Mouse (Mus musculus) spleen, embryonic (tissue): ENCODE data around the gene E130114P18Rik.

ENCODE experiments used
- CTCF ChIA-PET: fragments of 350-600 bp; sonication (Branson Sonifier 250); formaldehyde crosslinking; loops from one replicate; lab custom pipeline; 2022; lab: Charles Lee

Gene E130114P18Rik

DNA sequence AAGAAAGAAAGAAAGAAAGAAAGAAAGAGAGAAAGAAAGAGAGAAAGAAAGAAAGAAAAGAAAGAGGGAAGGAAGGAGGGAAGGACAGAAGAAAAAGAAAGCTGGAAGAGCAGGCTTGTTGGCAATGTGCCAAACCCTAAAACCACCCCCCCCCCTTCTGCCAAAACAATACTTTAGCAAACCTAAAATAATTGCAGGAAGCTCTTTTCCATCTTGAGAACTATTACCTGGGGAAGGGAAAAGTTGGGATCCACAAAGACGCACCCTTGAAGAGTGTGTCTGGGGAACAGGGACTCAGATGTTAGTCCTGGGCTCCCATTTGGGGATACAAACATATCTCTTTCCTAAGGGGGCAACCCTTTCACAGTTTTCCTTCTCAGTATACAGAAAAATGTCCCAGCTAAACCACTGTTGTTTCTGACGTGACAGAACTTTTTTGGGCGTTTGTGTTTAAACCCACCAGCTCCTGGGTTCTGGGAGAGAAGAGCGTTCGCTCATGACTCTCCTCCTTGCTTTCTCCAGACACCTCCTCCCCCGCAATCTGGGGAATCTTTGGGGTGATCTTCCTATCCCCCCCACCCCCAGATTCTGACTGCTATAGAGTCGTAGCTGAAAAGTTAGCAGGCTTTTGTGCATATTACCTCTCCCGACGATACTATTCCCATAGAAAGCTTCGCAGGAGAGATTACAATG, 1.3 kb downstream of the E130114P18Rik start:
- CTCF ChIA-PET = interaction anchor here (0.6 to 0.7 kb wide), 2 partner anchors 17 to 571 kb away, joined by 5 to 7 read pairs; no protein-coding TSS in a partner anchor

DNA sequence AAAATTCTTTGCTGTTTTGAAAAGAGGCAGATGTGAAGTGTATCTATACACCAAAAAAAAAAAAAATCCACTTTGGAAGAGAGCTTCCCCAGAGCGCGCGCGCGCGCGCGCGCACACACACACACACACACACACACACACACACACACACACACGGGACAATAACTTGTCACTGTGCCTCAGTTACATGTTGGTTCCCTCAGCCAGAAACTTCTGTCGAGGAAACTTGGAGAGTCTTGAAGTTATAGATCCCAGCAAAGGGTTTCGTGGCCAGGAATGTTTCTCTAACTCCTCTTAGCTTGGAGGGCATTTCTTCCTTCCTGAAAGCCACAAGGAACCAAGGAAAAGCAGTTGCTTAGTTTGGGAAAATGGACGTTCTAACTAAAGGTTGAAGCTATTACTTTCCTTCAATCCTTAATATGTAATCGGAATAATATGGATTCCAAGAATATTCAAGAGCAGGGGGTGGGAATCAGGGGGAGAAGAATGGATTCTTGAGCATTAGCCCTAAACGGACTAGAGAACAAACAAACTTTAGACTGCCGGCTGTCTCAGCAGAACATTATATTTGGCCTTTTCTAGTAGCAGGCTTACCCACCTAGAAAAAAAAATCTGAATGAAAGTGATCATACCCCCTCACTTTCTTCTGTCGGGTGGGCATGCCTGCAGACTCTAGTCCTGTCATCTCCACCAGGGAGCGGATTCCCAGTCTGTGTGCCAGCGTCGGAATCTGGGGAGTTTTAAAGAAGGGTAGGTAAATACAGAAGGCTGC, 2.2 kb downstream of the E130114P18Rik start:
- CTCF ChIA-PET = interaction anchor here (0.7 kb wide), 1 partner anchor 19 kb away, joined by 10 read pairs; no protein-coding TSS in a partner anchor

DNA sequence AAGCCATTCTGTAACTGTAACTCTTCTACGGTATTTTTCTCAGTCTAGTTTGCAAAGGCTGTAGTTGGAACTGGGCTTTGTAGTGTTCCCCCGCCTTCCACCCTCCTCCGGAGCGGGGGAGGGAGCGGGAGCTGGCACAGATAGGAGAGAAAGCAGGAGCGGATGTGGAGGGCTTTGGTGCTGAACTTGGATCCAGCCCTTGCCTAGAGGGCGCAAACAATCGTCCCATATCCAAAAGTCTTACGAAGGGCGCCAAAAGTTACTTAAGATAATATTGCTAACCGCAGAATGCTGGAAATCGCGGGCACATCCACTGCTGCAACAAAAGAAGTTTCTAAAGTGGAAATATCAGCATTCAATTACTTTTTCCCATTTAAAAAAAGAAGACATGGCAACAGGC, 2.8 kb downstream of the E130114P18Rik start:
- CTCF ChIA-PET = interaction anchor here (0.7 kb wide), 1 partner anchor 18 kb away, joined by 10 read pairs; no protein-coding TSS in a partner anchor

DNA sequence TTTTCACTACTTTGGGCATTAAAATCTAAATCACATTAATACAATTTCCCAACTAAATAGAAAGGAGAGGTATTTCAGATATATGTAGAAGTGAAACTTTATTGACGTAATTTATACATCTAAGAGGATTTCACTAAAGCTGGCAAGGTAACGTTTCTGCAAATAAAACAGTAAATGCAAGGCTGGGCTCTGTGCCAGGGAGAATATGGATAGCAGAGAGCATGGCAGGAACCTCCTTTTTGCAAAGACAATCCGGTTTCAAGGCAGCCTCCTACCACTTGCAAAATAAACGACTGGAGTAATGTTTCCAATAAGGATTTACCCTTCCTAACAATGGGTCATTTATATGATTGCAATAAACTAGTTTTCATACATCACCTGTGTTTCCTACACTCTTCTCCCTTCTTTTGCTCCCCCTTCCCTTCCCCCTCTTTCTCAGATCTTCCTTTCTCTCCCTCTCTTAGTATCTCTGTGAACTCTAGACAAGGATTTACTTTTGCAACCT, 3.4 kb downstream of the E130114P18Rik start:
- CTCF ChIA-PET = no interaction called here

DNA sequence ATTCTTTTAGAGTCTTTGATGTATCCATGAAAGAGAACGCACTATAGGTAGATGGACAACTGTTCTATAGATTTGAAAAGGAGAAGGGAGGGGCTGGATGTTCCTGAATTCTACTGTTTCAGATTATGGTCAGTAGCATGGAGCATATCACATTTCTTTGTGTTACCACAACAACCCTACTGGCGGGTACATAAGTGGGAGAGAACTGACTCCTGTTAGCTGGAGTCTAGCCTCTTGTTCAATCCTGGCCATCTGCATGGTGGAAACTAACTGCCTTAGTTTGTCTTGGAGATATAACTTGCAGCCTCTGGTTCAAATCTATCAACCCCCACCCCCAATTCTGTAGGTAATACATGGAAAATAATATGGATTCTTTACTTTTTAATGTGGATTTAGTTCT, 4.1 kb downstream of the E130114P18Rik start:
- CTCF ChIA-PET = interaction anchor here (0.6 to 2.1 kb wide), 3 partner anchors 22 to 27 kb away, joined by 5 to 11 read pairs (median 9); no protein-coding TSS in a partner anchor

DNA sequence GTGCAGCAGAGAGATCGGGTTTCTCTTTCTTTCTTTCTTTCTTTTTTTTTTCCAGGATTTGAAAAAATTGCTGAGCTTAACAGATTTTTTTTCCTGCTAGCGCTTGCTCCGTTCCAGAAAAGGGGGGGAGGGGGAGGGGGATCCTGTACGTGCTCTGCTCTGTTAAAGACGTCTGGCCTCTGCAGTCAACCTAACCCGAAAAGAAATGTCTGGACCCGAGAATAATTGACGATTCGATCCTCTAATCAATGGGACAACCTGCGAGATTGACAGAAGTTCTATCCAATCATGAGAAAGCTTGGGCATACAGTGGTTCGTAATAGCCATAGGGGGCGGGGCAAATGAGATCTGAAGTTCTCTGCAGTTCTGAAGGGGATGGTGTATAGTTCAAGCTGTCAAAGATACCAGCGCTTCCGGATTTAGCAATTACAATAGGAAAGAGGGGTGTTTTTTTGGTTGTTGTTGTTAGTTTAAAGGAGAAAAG, 4.7 kb downstream of the E130114P18Rik start:
- CTCF ChIA-PET = interaction anchor here (0.6 to 2.1 kb wide), 8 partner anchors 10 to 1183 kb away, joined by 3 to 11 read pairs (median 4); no protein-coding TSS in a partner anchor

DNA sequence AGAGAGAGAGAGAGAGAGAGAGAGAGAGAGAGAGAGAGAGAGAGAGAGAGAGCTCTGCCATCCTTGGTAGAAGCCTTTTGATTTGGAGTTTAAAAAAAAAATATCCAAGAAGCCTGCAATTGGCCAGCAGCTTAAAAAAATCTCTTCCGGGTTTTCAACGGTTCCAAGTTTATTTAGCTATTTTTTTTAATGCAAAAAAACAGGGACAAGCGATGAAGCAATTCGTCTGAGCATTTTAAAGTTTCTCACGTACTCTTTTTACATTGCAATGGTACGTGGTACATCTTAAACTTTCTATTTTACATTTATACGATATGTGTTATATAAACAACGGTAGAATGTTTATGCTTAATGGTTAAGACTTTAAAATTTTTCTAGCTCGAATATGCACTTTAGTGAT, 5.2 kb downstream of the E130114P18Rik start, which contains the start of gene Nfia:
Gene Nfia, plus strand, starts transcription at position 94 of the 400 bp plus-strand sequence.
- CTCF ChIA-PET = interaction anchor here (0.6 to 2.1 kb wide), 7 partner anchors 10 to 1182 kb away, joined by 3 to 11 read pairs (median 3); no protein-coding TSS in a partner anchor

DNA sequence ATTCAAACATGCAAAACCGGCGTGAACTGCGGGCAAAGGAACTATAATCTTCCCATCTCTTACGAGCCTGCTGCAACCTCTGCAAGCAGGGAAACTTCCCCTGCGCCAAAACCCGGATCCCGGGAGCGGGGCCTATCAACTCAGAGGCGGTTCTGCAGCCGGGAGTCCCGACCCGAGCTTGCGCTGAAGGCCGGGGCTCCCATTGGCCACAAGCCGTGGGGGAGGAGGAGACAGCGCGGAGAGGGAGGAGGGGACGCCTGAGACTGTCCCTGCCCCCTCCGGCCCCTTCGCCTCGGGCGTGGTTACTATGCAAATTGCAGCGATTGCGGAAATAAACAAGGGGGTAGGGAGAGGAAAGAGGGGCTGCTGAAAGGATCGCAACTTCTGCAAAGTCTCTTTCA, 5.8 kb downstream of the E130114P18Rik start:
- CTCF ChIA-PET = interaction anchor here (0.9 to 2.1 kb wide), 3 partner anchors 15 to 22 kb away, joined by 3 to 11 read pairs (median 5); no protein-coding TSS in a partner anchor

DNA sequence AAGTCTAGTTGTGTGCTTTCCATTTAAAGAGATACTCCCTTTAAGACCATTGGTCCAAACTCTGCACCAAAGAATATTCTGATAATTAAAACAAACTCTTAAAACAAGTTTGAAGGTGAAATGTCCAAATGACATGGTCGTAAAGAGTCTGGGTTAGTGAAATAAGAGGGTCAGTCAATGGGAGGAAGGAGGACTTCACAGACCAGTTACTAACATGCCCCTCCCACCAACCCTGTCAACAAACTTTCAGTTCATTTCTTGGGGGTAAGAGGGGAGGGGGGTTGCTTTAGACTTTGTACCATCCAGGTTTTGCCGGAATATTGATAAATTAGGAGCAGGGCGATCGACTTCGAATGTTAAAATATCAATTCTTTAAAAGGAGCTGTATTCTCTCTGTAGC, 6.5 kb downstream of the E130114P18Rik start:
- CTCF ChIA-PET = interaction anchor here (2.1 kb wide), 1 partner anchor 20 kb away, joined by 11 read pairs; no protein-coding TSS in a partner anchor

DNA sequence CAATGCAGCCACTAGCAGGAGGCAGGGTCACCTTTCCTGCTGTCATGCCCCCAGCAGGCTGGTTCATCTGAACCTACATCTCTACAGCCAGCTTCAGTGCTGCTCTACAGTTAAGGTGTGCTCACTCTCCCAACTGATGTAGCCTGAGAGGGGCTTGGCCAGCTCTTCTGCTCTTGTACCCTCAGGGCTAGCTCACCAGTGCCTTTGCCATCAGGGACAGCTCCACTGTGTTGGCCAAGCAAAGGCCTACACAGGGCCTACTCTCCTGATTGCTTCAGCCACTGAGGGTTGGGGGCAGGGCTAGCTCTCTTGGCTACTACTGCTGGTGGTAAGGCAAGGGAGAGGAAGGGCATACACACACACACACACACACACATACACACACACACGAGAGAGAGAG, 8.0 kb downstream of the E130114P18Rik start:
- CTCF ChIA-PET = interaction anchor here (0.6 to 1.2 kb wide), 2 partner anchors 18 to 19 kb away, joined by 3 read pairs; no protein-coding TSS in a partner anchor

DNA sequence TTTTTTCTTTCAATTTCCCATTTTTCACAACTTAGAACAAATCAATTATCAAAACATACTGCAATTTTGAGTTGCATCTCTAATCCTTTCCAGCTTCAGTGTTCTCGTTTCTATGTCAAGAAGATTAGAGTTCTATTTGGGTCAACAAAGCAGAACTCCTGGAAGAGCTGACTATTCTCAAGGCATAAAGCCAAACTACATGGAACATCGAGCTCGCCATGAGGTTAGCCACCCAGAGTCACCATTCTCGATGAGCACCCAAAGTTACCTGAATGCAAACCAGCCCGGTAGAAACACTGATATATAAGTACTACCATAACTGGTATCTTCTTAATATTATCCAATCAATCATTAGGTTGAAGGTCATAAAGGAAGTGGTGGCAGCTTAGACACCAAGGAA, 10.4 kb downstream of the E130114P18Rik start:
- CTCF ChIA-PET = no interaction called here

DNA sequence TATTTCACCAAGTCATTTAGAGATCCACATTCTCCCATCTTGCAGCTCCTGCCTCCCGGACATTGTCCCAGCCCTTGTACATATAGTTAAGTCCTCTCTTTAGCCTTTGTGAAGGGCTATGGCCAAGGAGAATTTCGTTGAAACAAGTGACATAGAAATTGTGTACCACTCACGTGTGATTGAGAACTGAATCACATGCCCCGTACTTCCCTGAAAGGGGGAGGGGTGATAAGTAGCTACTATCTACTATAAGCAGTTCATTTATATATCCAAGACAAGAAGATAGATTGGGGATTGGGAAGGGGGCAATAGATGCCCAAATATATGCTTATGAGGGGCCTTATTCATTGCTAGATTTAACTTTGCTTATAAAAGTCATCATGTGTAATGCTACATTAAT, 10.9 kb downstream of the E130114P18Rik start:
- CTCF ChIA-PET = no interaction called here

DNA sequence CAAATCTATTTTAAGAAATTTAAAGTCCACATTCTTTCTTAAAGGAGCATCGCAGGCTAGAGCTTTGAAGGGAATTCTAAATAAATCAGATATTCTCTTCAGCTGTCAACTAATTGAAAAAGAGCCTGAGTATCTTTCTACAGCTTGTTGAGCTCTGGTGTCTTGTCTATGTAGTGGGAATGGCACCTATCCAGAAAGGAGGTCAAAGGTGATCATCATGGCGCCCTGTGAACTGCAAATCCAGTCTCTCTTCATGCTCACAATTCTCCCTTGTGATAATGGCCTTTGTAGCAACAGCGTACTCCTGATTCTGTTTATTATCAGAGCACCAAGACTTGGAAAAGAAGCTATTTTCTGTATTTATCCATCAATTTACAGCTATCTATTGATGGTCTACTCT, 11.8 kb downstream of the E130114P18Rik start:
- CTCF ChIA-PET = no interaction called here

DNA sequence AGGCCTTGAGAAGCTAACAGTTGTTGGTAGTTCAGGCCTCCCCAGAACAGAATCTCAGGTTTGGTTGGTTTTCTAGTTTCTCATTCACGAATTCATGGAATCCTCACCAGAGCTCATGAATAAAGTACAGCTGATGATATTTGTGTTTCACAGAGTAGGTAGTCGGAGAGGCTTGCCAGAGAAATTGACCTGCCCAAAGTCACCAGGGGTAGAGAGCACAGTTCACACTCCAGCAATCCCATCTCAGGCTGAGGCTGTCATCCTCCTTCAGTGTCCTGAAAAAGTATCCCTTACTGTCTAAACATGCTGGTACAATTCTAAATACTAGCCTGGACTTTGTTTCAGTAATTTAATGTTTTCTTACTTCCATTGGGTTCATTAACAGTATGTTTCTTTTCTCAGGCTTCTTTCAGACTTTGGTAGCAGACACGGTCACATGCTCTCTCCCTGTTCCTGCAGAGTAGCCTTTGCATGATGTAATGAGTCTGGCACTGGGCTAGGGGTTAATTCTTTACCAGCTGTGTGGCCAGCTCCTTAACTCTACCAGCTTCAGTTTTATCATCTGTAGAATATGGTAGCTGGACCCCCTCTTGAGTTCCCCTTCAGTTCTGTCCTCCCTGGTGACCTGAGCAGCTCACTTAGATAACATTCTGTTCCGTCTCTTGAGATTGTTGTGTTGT, 12.4 kb downstream of the E130114P18Rik start:
- CTCF ChIA-PET = no interaction called here

DNA sequence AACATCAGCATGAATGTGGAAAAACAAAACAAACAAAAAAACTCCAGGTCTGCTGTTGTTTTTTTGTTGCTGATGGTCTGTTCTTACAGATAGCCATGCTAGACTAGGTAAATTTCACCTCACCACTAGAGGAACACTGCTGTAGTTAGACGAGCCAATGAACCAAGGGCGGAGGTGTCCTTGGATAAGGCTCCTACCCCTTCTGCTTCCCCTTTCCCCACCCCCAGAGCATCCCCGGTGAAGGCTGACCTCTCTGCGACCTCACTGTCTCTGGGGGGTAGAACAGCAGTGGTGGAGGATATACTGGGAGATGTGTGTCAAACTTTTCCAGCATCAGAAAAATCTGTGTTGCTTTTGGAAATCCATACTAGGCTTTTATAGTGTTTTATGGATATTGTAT, 13.3 kb downstream of the E130114P18Rik start:
- CTCF ChIA-PET = no interaction called here

DNA sequence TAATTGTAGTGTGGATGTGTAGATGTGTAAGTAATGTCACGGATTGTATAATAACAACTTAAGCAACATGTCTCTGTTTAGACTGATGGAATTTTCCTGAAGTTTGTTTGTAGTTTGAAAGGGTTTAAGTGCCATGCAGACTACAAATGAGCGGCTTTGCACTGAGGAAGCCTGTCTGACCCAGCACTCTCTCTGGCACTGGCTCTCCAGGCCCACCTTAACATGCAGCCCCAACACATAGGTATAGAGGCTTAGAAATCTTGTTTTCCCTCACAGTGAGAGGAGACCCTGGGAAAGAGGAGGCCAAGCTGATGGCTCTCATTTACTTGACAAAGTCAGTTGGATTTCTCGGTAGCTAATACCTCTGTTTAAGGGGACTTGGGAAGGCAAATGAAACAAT, 19.2 kb downstream of the E130114P18Rik start:
- CTCF ChIA-PET = no interaction called here

DNA sequence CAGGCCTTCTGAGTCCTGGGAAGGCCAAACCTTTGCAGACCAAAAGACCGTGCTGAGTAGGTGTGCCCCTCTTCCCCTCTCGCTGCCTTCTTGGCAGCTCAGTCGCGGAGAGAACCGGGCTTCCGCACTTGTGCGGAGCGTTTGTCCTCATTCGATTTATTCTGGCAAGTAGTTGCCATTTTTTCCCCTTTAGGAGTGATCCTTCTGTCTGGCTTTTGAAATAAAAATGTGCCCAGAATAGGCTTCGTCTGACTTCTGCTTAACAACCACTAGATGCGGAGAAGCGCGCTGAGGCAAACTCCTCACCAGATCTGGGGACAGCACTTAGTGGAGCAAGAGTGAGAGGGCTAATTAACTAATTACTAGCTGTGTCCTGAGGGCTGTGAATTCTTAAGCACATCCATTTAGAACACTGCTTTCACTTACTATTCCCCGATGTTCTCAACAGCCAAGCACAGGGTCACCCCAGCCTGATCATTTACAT, 19.9 kb downstream of the E130114P18Rik start:
- CTCF ChIA-PET = no interaction called here

DNA sequence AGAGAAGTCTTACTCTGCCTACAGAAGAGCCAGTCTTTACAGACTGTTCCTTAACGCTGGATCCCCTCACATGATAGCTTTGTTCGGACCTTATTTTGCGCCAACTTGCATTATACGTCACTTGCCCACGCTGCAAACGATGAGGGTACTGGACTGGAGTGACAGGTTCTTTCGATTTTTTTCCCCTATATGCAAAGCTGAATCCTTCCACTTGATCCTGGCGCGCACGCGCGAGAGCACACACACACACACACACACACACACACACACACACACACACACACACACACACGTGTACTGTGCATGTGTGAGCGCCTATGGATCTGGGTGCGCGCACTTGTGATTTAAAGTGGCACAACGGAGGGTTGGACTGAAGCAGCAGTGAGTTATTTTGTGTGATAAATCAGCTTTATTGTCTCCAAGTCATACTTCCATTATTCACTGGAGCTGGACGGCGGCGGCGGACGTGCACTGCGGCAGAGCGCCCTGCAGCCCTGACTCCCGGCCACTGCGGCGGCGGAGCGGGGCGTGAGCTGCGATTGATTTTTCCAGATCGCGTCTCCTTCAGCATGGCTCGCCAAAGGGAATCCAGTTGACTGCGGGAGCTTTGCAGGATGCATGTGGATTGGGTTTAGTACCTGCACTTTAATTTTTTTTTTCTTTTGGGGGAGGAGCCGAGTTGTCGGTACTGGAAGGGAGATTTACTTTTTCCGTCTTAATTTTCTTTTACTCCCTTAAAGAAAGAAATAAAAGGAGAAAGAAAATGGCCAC, 20.5 kb downstream of the E130114P18Rik start:
- CTCF ChIA-PET = interaction anchor here (0.6 to 1.0 kb wide), 5 partner anchors 9 to 948 kb away, joined by 3 to 10 read pairs (median 3); partner anchors contain the start of gene Nfia

DNA sequence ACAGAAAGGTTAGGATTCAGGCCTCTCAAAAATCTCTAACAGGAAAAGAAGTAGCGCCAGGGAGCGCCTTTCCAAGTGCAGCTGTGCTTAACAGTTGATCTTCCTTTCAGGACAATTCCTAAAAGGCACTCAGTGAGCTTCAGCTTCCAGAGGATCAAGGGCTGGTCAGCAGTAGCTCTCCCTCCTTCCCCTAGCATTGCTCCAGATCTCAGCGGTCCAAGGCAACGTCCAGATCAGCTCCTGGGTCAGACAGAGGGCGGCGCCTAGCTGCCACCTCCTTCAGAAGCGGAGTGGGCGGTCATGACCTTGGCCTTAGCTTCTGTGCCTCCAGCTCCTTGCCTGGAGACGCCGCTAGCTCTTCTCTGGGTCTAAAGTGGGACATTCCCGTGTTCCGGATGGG, 23.6 kb downstream of the E130114P18Rik start:
- CTCF ChIA-PET = no interaction called here

DNA sequence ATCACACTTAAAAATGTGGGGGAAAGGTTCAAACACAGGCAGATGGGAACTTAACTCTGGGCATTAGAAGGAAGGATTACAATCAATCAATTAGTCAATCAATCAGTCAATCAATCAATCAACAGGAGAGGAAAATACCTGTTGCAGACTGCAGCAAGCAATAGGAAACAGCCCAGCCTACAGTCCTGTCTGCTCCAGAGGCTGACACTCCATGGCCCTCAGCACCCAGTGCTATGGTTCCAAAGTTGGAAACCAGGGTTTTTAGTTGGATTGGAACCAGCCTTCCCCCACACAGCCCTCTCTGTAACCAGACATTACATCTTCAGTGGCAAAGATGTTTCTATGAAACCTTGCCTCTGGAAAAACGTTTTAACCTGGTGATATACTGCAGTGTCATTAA, 24.4 kb downstream of the E130114P18Rik start:
- CTCF ChIA-PET = no interaction called here
